Mouse (Mus musculus) left cerebral cortex, postnatal 14 days (tissue): Measurements from ENCODE around the gene Pwp1. TPM values are rescaled to one million over a fixed set of nuclear protein-coding genes. Genes with fewer than 3 reads are reported as not detected.

Experiments used
- DNase-seq, 2 experiments: peaks; one replicate each; pipeline ENCODE4 v3.0.0; 2021 to 2022; ENCODE audit warnings: low spot score in 2 of 2, mixed read lengths in 1 of 2
- intact Hi-C: fragments of 180-260 bp; cut with DNase I; formaldehyde crosslinking; loops from one replicate; pipeline ENCODE4 v1.15.1; 2025
- total RNA-seq, 2 experiments: library from RNA; stranded (reverse); gene quantifications; 2 replicates each; pipeline ENCODE4 v1.2.3; 2021

The Pwp1 gene
- total RNA-seq, 2 experiments from 2014 or later = 15.9 to 19.1 TPM

- intact Hi-C loops = no loop called here
- no peak for DNase-seq
Measured at GRCm38 (mm10) chr10:85936280-85936965, 107.1 kb downstream of the Pwp1 start.

Other genes with a start within 250 kb of the Pwp1 start
- 10 to 100 TPM; 30.5 to 34.0 TPM for gene Prdm4, start 87.6 kb downstream of the Pwp1 start, total RNA-seq
- under 1 TPM in 1 of 2 experiments, not detected in 1; 0.18 TPM for gene Ascl4, start 98.2 kb downstream of the Pwp1 start, total RNA-seq
- gene Rtcb, start 128.3 kb downstream of the Pwp1 start, total RNA-seq = 10 to 100 TPM; 95.1 to 95.2 TPM
- gene Bpifc, start 182.4 kb downstream of the Pwp1 start, total RNA-seq = not detected
- 10 to 100 TPM; 23.4 to 25.7 TPM for gene Fbxo7, start 192.5 kb downstream of the Pwp1 start, total RNA-seq